Mouse (Mus musculus) neural tube, embryonic 11.5 days (tissue): ENCODE measurements around the gene Cgnl1. TPM values are rescaled to one million over a fixed set of nuclear protein-coding genes. Genes with fewer than 3 reads are reported as not detected.
"Not testable (repeated sequence)": the region's sequence is repeated elsewhere in the genome, so short reads cannot be mapped to it uniquely, and the experiment has no call there.

Experiments
- ATAC-seq: fragments of 200-750 bp; cut with Nextera tagmentation; 2 replicates; pipeline ENCODE4 v1.8.0; 2017; ENCODE audit warnings: moderate number of reproducible peaks, mild to moderate bottlenecking, moderate TSS enrichment, moderate library complexity; ENCODE audit not compliant: insufficient read depth, low FRiP score, low TSS enrichment
- DNase-seq: peaks from one replicate; pipeline ENCODE4 v3.0.0-alpha.2; 2015; ENCODE audit warnings: low spot score
- H3K27ac ChIP-seq: fragments of 300-500 bp; sonication (generic); 2 replicates; pipeline ENCODE4 v1.5.1; 2014; ENCODE audit warnings: low read depth, mild to moderate bottlenecking, low read length
- H3K27me3 ChIP-seq: fragments of 300-500 bp; sonication (generic); 2 replicates; pipeline ENCODE4 v1.6.1; 2014; ENCODE audit warnings: mild to moderate bottlenecking, low read length, mixed read lengths; ENCODE audit not compliant: control insufficient read depth, insufficient read depth
- H3K36me3 ChIP-seq: fragments of 300-500 bp; sonication (generic); 2 replicates; pipeline ENCODE4 v1.6.1; 2014; ENCODE audit warnings: mild to moderate bottlenecking, low read length, moderate library complexity, mixed read lengths; ENCODE audit not compliant: control insufficient read depth, insufficient read depth
- H3K4me1 ChIP-seq: fragments of 300-500 bp; sonication (generic); 2 replicates; pipeline ENCODE4 v1.6.1; 2014; ENCODE audit warnings: low read length, mixed read lengths; ENCODE audit not compliant: control insufficient read depth, insufficient read depth
- H3K4me2 ChIP-seq: fragments of 300-500 bp; sonication (generic); 2 replicates; pipeline ENCODE4 v1.6.1; 2014; ENCODE audit warnings: low read depth, mild to moderate bottlenecking, moderate library complexity
- H3K4me3 ChIP-seq: fragments of 300-500 bp; sonication (generic); 2 replicates; pipeline ENCODE4 v1.5.1; 2014; ENCODE audit warnings: low read depth, low read length
- H3K9ac ChIP-seq: fragments of 300-500 bp; sonication (generic); 2 replicates; pipeline ENCODE4 v1.6.1; 2014; ENCODE audit warnings: mild to moderate bottlenecking, low read length
- H3K9me3 ChIP-seq: fragments of 300-500 bp; sonication (generic); 2 replicates; pipeline ENCODE4 v1.6.1; 2016; ENCODE audit warnings: low read length; ENCODE audit not compliant: control insufficient read depth
- WGBS: fragments of 180-500 bp; shearing (Covaris S2); extraction: QIAGEN DNeasy Blood & Tissue Kit; methylation state at CpG from one replicate; pipeline ENCODE4 v1.1.7; 2014; 5-methylcytosine and 5-hydroxymethylcytosine counted together
- polyA plus RNA-seq: library from polyadenylated mRNA; unstranded; fragments of >200 nt; fragmentation: Nextera tagmentation; extraction: Ambion mirVana; gene quantifications from 2 replicates; pipeline ENCODE4 v1.2.1, GENCODE M21; 2014

The Cgnl1 gene
- polyA plus RNA-seq, 1 experiment from 2014 or later: 7.5 TPM

GRCm38 (mm10) chr9:71625961-71626360 is 145.4 kb downstream of the Cgnl1 start:
- 87% methylated on average over 6 of the region's 6 CpGs for WGBS
- Histone ChIP-seq H3K4me2 (no peak overlapping the region), H3K4me3 (no peak overlapping the region), H3K27me3 (no peaks in the 10 kb centered on the region), H3K9me3 (no peaks in the 10 kb centered on the region), H3K36me3 (no peaks in the 10 kb centered on the region), H3K9ac (no peak overlapping the region), H3K27ac (no peak overlapping the region), H3K4me1 (no peaks in the 10 kb centered on the region)
- ATAC-seq (no peak), DNase-seq (no peak)

DNA sequence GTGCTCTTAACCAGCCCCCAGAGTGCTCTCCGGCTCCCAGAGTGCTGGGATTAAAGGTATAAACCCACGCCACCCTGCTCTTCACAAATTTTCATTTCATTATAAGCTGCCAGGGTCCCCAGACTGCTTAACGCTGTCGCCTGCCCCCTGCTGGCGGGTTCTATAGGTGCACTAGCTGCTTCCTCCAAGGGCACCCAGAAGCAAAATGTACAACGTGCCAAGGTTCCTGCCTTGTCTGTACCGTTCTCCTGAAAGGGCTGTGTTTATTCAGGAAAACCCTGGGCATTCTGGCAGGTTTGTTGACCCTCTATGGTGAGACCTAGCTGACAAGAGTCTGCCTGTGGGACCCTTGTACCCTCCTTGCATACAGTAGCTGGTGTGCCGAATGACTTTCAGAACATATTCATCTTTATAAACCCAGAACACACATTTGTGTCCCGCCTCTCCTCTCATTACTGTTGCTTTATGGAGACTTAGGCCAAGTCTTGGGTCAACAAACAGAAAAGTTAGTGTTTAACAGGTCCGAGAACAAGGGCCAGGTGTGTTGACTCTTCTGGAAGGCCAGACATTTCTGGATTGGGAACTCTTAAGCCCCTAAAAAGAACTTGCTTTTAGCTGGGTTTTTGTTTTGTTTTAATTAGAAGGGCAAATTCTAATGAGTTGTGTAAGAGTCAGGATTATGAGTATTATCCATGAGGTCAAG is 146.5 kb downstream of the Cgnl1 start:
- 52% methylated on average over 10 of the region's 10 CpGs for WGBS

GRCm38 (mm10) chr9:71623871-71624569 is 147.4 kb downstream of the Cgnl1 start:
- no peaks in the 10 kb centered on the region for H3K4me1 ChIP-seq
- no peak overlapping the region for H3K4me3 ChIP-seq
- WGBS: 40% methylated on average over 4 of the region's 4 CpGs
- peak; percentile 49 for DNase-seq
- no peak overlapping the region for H3K27ac ChIP-seq
- no peaks in the 10 kb centered on the region for H3K9me3 ChIP-seq
- no peak overlapping the region for H3K4me2 ChIP-seq
- H3K27me3 ChIP-seq: no peaks in the 10 kb centered on the region
- no peak overlapping the region for H3K9ac ChIP-seq
- ATAC-seq: no peak
- H3K36me3 ChIP-seq: no peaks in the 10 kb centered on the region

More for the DNA sequence above, 146.5 kb downstream of the Cgnl1 start:
- H3K27ac ChIP-seq: no peak overlapping the region
- H3K4me1 ChIP-seq: no peaks in the 10 kb centered on the region
- DNase-seq (peak; percentile 69), ATAC-seq (no peak)
- no peaks in the 10 kb centered on the region for H3K9me3 ChIP-seq
- no peak overlapping the region for H3K4me2 ChIP-seq
- no peaks in the 10 kb centered on the region for H3K36me3 ChIP-seq
- H3K4me3 ChIP-seq: no peak overlapping the region
- H3K9ac ChIP-seq: no peak overlapping the region
- H3K27me3 ChIP-seq: no peaks in the 10 kb centered on the region

- no peak overlapping the region for H3K27ac ChIP-seq
- no peak overlapping the region for H3K4me3 ChIP-seq
- ATAC-seq (no peak), DNase-seq (no peak)
- no peak overlapping the region for H3K9ac ChIP-seq
- H3K27me3 ChIP-seq: no peaks in the 10 kb centered on the region
- H3K36me3 ChIP-seq: no peaks in the 10 kb centered on the region
- 83% methylated on average over 3 of the region's 3 CpGs for WGBS
- no peaks in the 10 kb centered on the region for H3K4me1 ChIP-seq
- no peaks in the 10 kb centered on the region for H3K9me3 ChIP-seq
- no peak overlapping the region for H3K4me2 ChIP-seq
Measured at GRCm38 (mm10) chr9:71622593-71622992, 148.8 kb downstream of the Cgnl1 start.

GRCm38 (mm10) chr9:71621968-71622367 is 149.4 kb downstream of the Cgnl1 start:
- Histone ChIP-seq H3K36me3 (no peaks in the 10 kb centered on the region), H3K27ac (no peak overlapping the region), H3K9me3 (no peaks in the 10 kb centered on the region), H3K4me3 (no peak overlapping the region), H3K27me3 (no peaks in the 10 kb centered on the region), H3K9ac (no peak overlapping the region), H3K4me2 (no peak overlapping the region), H3K4me1 (no peaks in the 10 kb centered on the region)
- WGBS: 85% methylated on average over 4 of the region's 4 CpGs
- DNase-seq (no peak), ATAC-seq (no peak)

DNA sequence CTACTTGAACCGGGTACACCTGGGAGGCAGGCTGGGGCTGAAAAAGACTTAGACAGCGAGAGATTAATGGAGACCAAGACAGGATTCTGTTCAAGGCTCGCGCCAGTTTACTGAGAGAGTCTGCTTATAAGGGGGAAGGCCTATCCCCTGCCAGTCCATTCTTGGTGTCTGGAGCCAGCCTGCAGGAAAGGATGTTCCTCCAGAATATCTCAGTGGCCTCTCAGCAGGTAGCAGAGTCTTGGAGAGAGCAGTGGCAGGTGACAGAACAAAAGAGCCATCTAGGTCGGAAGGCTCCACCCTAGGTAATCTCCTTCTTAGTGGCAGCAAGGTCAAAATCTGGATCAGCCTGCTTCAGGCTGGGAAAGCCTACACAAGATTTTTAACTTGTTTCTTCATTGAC is 151.3 kb downstream of the Cgnl1 start:
- not testable (repeated sequence) for H3K27ac ChIP-seq, H3K9ac ChIP-seq, H3K4me3 ChIP-seq, H3K36me3 ChIP-seq, H3K4me2 ChIP-seq, ATAC-seq, H3K27me3 ChIP-seq, H3K4me1 ChIP-seq, DNase-seq, H3K9me3 ChIP-seq
- WGBS: 94% methylated on average over 5 of the region's 5 CpGs

- DNase-seq (no peak), ATAC-seq (no peak)
- Histone ChIP-seq H3K4me2 (no peak overlapping the region), H3K9ac (no peak overlapping the region), H3K9me3 (no peaks in the 10 kb centered on the region), H3K4me3 (no peak overlapping the region), H3K36me3 (no peaks in the 10 kb centered on the region), H3K27ac (no peak overlapping the region), H3K4me1 (no peaks in the 10 kb centered on the region), H3K27me3 (no peaks in the 10 kb centered on the region)
- 47% methylated on average over 8 of the region's 8 CpGs for WGBS
Measured at GRCm38 (mm10) chr9:71617363-71617762, 154.0 kb downstream of the Cgnl1 start.

DNA sequence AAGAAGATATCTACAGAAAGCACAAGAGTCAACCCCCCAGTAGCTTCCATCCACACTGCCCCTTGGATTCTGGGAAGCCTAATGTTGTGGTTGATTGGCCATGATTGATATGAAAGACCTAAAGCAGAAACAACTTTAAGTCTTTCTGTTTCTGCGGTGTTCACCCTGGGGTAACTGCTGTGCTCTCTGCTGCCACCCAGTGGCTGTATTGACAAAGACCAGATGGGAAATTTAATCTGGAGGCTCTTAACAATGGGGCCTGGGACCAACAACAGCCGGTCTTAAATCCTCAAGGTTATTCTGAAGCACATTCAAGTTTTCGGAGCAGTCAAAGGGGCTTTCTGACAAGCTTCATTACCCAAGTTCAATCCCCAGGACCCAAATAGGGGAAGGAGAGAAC is 155.2 kb downstream of the Cgnl1 start:
- DNase-seq: peak; percentile 82
- Histone ChIP-seq H3K36me3 (no peaks in the 10 kb centered on the region), H3K4me3 (no peak overlapping the region), H3K27me3 (no peaks in the 10 kb centered on the region), H3K4me2 (no peak overlapping the region), H3K27ac (no peak overlapping the region), H3K9me3 (no peaks in the 10 kb centered on the region), H3K9ac (no peak overlapping the region), H3K4me1 (no peaks in the 10 kb centered on the region)
- WGBS: 19% methylated on average over 3 of the region's 3 CpGs
- ATAC-seq: no peak

GRCm38 (mm10) chr9:71614643-71615042 is 156.8 kb downstream of the Cgnl1 start:
- ATAC-seq (no peak), DNase-seq (peak; percentile 39)
- no peaks in the 10 kb centered on the region for H3K36me3 ChIP-seq
- no peak overlapping the region for H3K4me3 ChIP-seq
- WGBS: 24% methylated on average over 2 of the region's 2 CpGs
- no peak overlapping the region for H3K9ac ChIP-seq
- H3K9me3 ChIP-seq: no peaks in the 10 kb centered on the region
- no peaks in the 10 kb centered on the region for H3K4me1 ChIP-seq
- H3K27me3 ChIP-seq: no peaks in the 10 kb centered on the region
- H3K4me2 ChIP-seq: no peak overlapping the region
- H3K27ac ChIP-seq: no peak overlapping the region
